8 mouse cellular contexts compared by ENCODE assay signal in genomic region chr10:53379709-53380106, GRCm38 (mm10). TPM values are rescaled to one million over a fixed set of nuclear protein-coding genes. Genes with fewer than 3 reads are reported as not detected.
A peak's percentile ranks its signal among the peaks of the same experiment; 100 is the strongest.
DNase-seq lines count a peak whose midpoint lies in the region; ATAC-seq and TF ChIP-seq lines count a peak whose summit lies in the region.

Gene Cep85l, minus strand, starts transcription at chr10:53379947.

- peaks cover 4% of the 10 kb centered on the region for H3K79me2 ChIP-seq in heart, adult 2 months (replicated peaks; ENCODE audit: control insufficient read depth, insufficient read depth, low read length)

- peak within 1 kb of the TSS; percentile 65 for H3K4me2 ChIP-seq in embryonic facial prominence, embryonic 13.5 days
- H3K4me2 ChIP-seq in limb, embryonic 12.5 days: peak within 1 kb of the TSS; percentile 65
- H3K4me2 ChIP-seq in midbrain, embryonic 14.5 days (ENCODE audit: low read length): peak within 1 kb of the TSS; percentile 68

- H3K36me3 ChIP-seq in embryonic facial prominence, embryonic 13.5 days: no peaks in the 10 kb centered on the region
- peaks cover 13% of the 10 kb centered on the region for H3K36me3 ChIP-seq in heart, adult 2 months (ENCODE audit: control insufficient read depth, insufficient read depth, low read length)
- no peaks in the 10 kb centered on the region; the same call in 1 of the 2 replicates for H3K36me3 ChIP-seq in limb, embryonic 12.5 days
- no peaks in the 10 kb centered on the region for H3K36me3 ChIP-seq in midbrain, embryonic 14.5 days (ENCODE audit: control insufficient read depth, insufficient read depth, low read length)

- intact Hi-C loops in heart, adult 2 months (cut with DNase I): loop anchor here (1.0 to 2.0 kb wide), 4 partner anchors 19 to 83 kb away; no protein-coding TSS in a partner anchor

- peak within 1 kb of the TSS; percentile 98 for H3K9ac ChIP-seq in embryonic facial prominence, embryonic 13.5 days
- H3K9ac ChIP-seq in heart, adult 2 months (ENCODE audit: low read depth, low read length): peak within 1 kb of the TSS; percentile 100
- H3K9ac ChIP-seq in limb, embryonic 12.5 days (replicated peaks): peak within 1 kb of the TSS; percentile 98
- H3K9ac ChIP-seq in midbrain, embryonic 14.5 days (replicated peaks; ENCODE audit: low read length): peak within 1 kb of the TSS; percentile 97

- peak; percentile 80 for TF ChIP-seq POLR2A in heart, adult 2 months (IDR thresholded peaks at IDR 0.05; ENCODE audit: insufficient read depth, low read depth, low read length)

- ATAC-seq in embryonic facial prominence, embryonic 13.5 days (ENCODE audit: insufficient number of reproducible peaks, insufficient read depth, low FRiP score, low TSS enrichment, low read depth): peak; percentile 99
- peak; percentile 98 for ATAC-seq in limb, embryonic 12.5 days (ENCODE audit: insufficient number of reproducible peaks, insufficient read depth, low FRiP score, low TSS enrichment, low read depth)
- ATAC-seq in midbrain, embryonic 14.5 days (ENCODE audit: low FRiP score, low TSS enrichment): peak; percentile 99

- H3K27ac ChIP-seq in embryonic facial prominence, embryonic 13.5 days: peak within 1 kb of the TSS; percentile 98
- peak within 1 kb of the TSS; percentile 99 for H3K27ac ChIP-seq in heart, adult 2 months
- H3K27ac ChIP-seq in limb, embryonic 12.5 days: peak within 1 kb of the TSS; percentile 99
- peak within 1 kb of the TSS; percentile 96 for H3K27ac ChIP-seq in midbrain, embryonic 14.5 days (replicated peaks; ENCODE audit: low read depth, low read length)

- TF ChIP-seq CTCF in heart, adult 2 months (IDR thresholded peaks at IDR 0.05): no peak

- H3K4me3 ChIP-seq in embryonic facial prominence, embryonic 13.5 days: peak within 1 kb of the TSS; percentile 91
- H3K4me3 ChIP-seq in heart, adult 2 months: peak within 1 kb of the TSS; percentile 98
- H3K4me3 ChIP-seq in limb, embryonic 12.5 days (replicated peaks): peak within 1 kb of the TSS; percentile 96
- peak within 1 kb of the TSS; percentile 91 for H3K4me3 ChIP-seq in midbrain, embryonic 14.5 days (replicated peaks; ENCODE audit: low read depth, low read length)

- H3K4me1 ChIP-seq in embryonic facial prominence, embryonic 13.5 days: peaks cover 6% of the 10 kb centered on the region
- peaks cover 6% of the 10 kb centered on the region for H3K4me1 ChIP-seq in heart, adult 2 months (ENCODE audit: control insufficient read depth, insufficient read depth, low read length)
- peaks cover 16% of the 10 kb centered on the region for H3K4me1 ChIP-seq in limb, embryonic 12.5 days (replicated peaks)
- H3K4me1 ChIP-seq in midbrain, embryonic 14.5 days (ENCODE audit: control insufficient read depth, insufficient read depth, low read length): peaks cover 23% of the 10 kb centered on the region

- peak; percentile 77 for DNase-seq in 416B (ENCODE audit: low read depth)
- peak; percentile 75 to 81 for DNase-seq in adrenal gland, postnatal 4 days (ENCODE audit: low spot score in 2 of 2)
- DNase-seq in heart, adult 2 months: peak; percentile 93
- DNase-seq in kidney, adult 8-10 months: peak; percentile 78 to 85
- peak; percentile 95 for DNase-seq in midbrain, embryonic 14.5 days
- DNase-seq in spleen, adult 12 weeks (ENCODE audit: low spot score): peak; percentile 84

- under 1% methylated on average over 28 of the region's 31 CpGs for WGBS in embryonic facial prominence, embryonic 13.5 days
- 1% methylated on average over 31 of the region's 31 CpGs for WGBS in heart, adult 2 months
- WGBS in limb, embryonic 12.5 days: 0% methylated on average over 31 of the region's 31 CpGs
- WGBS in midbrain, embryonic 14.5 days: under 1% methylated on average over 31 of the region's 31 CpGs

- no peaks in the 10 kb centered on the region for H3K9me3 ChIP-seq in embryonic facial prominence, embryonic 13.5 days
- no peaks in the 10 kb centered on the region for H3K9me3 ChIP-seq in limb, embryonic 12.5 days
- no peaks in the 10 kb centered on the region for H3K9me3 ChIP-seq in midbrain, embryonic 14.5 days (ENCODE audit: control insufficient read depth, low read length)

- no peak for TF ChIP-seq EP300 in heart, adult 2 months (IDR thresholded peaks at IDR 0.05; ENCODE audit: insufficient read depth, low read depth, low read length)

- H3K27me3 ChIP-seq in embryonic facial prominence, embryonic 13.5 days: no peaks in the 10 kb centered on the region
- H3K27me3 ChIP-seq in heart, adult 2 months (ENCODE audit: control insufficient read depth, insufficient read depth, low read length): no peaks in the 10 kb centered on the region
- no peaks in the 10 kb centered on the region for H3K27me3 ChIP-seq in limb, embryonic 12.5 days
- no peaks in the 10 kb centered on the region for H3K27me3 ChIP-seq in midbrain, embryonic 14.5 days (ENCODE audit: control insufficient read depth, insufficient read depth, low read length)

RNA-seq across cellular contexts. Expression of gene Cep85l, which starts in this region (rescaled TPM):
- total RNA-seq in adrenal gland, postnatal 4 days (2021): 10 to 100 TPM; 17.5 to 17.7 TPM
- 6.5 and 7.2 TPM in 2 replicates for polyA plus RNA-seq in embryonic facial prominence, embryonic 13.5 days (2015; fragmentation: Nextera tagmentation; extraction: Ambion mirVana)
- total RNA-seq in heart, adult 2 months (2021): 10 to 100 TPM; 16.2 to 16.5 TPM
- 4.3 and 8.3 TPM in 2 replicates for polyA plus RNA-seq in heart, adult 2 months (2012; rRNA removed)
- 9.5 and 9.6 TPM in 2 replicates for polyA plus RNA-seq in limb, embryonic 12.5 days (2016; fragmentation: Nextera tagmentation; extraction: Ambion mirVana)
- polyA plus RNA-seq in midbrain, embryonic 14.5 days (2014; fragmentation: Nextera tagmentation; extraction: Ambion mirVana): 8.0 and 8.3 TPM in 2 replicates

Comparison
In these comparisons a context has a peak if more than half of its experiments do, and no peak if none do; other contexts are left out.
1. Peak in every context shown above with its lines: DNase-seq, ATAC-seq, H3K4me3 ChIP-seq and H3K27ac ChIP-seq.